Mouse (Mus musculus): ENCODE measurements around the gene Gpr55.
"Not testable (repeated sequence)": the region's sequence is repeated elsewhere in the genome, so short reads cannot be mapped to it uniquely, and the experiment has no call there.

Gpr55 gene

DNA sequence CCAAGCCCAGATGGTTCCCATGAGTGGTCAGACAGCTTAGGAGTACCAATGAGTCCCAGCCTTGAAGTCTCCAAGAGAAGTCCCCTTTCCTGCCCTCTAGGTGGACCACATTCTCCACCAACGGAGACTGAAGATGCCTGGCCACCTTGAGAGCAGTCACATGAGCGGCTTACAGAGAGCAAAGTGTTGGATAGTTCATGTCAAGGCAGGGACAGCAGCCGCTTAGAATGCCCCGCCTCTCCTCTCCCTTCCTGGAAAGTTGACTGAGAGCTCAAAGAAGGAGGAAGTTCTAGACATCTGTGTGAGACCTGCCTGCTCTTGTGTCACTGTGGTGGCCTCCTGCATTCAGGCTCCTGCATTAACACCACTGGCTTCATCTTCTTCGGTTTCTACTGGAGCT is at the start of gene Gpr55:
TSS of gene Gpr55 (minus strand) at position 135 of the 400 bp plus-strand sequence.
- no peak for DNase-seq (ENCODE audit: low read depth, low spot score)

GRCm38 (mm10) chr1:86007778-86008177 is 47.0 kb upstream of the Gpr55 start:
- peak; percentile 87 for DNase-seq (ENCODE audit: low read depth, low spot score)

DNA sequence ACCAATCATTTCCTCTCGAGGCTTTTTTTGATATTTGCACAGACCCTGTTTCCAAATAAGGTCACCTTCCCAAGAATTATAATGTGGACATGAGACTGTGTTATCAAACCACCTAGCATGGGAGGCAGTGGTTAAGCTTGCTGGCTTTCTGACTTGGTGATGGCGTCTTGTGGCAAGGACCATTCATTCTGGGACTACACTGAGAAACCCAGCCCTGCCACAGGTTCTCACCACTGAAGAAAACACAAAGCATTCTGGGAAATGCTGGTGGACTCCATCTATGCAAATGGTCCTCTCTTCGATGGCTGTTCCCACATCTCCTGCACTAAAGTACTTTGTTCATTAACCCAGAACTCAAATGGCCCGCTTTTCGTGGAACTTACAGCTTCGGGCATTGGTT is 45.2 kb upstream of the Gpr55 start:
- DNase-seq (ENCODE audit: low read depth, low spot score), result no peak

DNA sequence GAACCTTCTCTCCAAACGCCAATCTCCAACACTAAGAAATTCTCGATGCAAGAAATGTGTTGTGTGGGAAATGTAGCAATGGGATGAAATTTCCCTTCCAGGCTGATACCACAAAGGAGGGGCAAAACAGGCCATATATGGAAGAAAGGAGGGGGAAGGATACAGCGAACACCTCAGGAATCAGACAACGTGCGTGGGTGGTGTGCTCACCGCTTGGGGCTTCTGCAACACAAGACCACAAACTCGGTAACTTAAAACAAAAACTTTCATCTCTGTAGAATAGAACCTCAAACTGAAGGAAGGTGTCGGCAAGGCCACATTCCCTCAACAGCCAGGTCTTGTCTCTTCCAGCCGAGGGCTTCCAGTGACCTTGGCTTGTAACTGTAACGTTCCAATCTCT is 44.7 kb upstream of the Gpr55 start:
- no peak for DNase-seq (ENCODE audit: low read depth, low spot score)

GRCm38 (mm10) chr1:85999853-86000570 is 39.2 kb upstream of the Gpr55 start:
- DNase-seq (ENCODE audit: low read depth, low spot score), result no peak

DNA sequence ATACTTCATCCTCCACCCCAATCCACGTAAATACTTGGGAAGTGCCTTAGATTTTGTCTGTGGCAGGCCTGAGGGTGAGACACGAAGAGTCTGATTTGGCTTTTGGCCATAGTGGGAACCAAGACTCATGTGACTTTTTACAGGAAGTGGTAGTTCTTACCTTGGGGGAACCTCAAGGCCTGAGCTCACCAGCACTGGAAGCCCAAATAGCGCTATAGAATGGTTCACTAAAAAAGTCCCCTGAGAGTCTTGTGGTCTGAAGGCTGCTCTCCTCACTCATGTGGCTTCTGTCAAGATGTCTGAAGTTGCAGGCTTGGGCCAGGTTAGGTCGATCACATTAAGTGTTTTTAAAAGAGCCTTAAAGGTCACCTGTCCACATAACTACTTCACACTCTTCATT is 37.2 kb upstream of the Gpr55 start:
- no peak for DNase-seq (ENCODE audit: low read depth, low spot score)

DNA sequence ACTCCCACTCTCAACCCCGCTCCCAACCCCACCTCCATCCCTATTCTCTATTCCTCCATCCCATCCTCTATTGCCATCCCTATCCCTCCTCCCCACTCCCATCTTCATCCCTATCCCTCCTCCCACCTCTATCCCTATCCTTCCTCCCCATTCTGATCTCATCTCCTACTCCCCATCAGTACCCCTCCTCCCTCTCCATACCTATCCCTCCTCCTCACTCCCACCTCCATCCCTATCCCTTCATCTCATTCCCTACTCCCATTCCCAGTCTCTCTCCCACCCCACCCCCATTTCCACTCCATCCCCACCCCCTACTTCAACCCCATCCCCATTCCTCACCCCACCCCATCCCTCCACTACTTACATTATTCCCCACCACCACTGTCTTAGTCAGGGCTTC is 36.4 kb upstream of the Gpr55 start:
- DNase-seq (ENCODE audit: low read depth, low spot score), result no peak

GRCm38 (mm10) chr1:85993541-85993940 is 32.7 kb upstream of the Gpr55 start:
- no peak for DNase-seq (ENCODE audit: low read depth, low spot score)

GRCm38 (mm10) chr1:85992175-85992574 is 31.4 kb upstream of the Gpr55 start:
- DNase-seq (ENCODE audit: low read depth, low spot score), result no peak

DNA sequence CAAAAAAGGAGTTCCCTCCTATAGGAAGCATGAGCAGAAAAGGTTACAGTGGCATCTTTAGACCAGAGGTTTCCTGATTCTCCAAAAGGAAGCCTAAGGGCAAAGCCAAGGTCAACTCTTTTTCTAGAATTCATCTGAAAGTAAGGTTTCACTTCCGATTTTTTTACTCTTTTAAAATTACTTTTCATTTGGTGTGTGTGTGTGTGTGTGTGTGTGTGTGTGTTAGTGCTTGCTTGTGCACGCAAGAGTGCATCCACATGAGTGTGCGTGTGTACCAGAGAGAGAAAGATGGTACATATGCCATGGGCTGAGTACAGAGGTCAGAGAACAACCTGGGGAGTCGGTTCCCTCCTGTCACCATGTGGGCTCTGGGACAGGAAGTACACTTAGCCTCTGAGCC is 28.1 kb upstream of the Gpr55 start:
- DNase-seq (ENCODE audit: low read depth, low spot score), result not testable (repeated sequence)

DNA sequence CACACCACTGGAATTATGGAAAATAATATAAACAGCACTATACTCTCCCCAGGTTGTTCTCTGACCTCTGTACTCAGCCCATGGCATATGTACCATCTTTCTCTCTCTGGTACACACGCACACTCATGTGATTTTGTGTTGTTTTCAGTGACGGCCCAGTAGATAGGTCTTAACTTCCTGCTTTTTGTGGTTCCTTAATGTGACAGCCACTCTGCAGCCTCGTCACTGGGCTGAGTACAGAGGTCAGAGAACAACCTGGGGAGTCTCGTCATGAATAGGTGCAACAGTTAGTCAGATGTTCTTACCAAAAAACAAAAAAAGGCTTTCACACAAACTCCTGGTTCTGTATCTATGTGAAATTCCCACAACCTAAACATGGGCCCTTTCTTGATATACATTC is 27.5 kb upstream of the Gpr55 start:
- DNase-seq (ENCODE audit: low read depth, low spot score), result no peak

GRCm38 (mm10) chr1:85985784-85986183 is 25.0 kb upstream of the Gpr55 start:
- no peak for DNase-seq (ENCODE audit: low read depth, low spot score)

DNA sequence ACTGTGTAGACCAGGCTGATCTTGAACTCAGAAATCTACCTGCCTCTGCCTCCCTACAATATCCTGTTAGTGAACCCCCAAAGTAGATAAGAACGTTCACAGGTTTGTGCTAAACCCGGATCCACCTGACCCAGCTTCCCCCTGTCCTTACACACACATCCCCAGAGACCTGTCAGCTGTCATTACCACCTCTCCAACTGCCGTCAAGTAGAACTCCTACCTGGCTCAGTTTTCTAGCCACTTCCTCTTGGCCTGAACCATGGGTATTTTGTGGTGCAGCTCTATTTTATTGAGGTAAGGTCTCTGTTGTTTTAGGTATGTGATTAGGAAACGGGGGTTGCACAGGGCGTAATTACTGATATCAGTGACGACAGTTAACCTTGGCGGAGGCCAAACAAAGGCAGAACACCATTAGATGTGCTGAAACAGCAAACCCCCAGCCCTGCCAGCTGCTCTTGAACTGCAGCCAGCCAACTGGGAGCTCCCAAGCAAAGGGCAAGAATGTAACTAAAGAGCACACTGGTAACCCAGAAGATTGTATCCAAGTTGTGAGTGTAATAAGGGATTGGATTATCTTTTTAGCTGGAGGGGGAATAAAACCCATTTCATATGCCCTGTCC is 21.0 kb upstream of the Gpr55 start:
- no peak for DNase-seq (ENCODE audit: low read depth, low spot score)

DNA sequence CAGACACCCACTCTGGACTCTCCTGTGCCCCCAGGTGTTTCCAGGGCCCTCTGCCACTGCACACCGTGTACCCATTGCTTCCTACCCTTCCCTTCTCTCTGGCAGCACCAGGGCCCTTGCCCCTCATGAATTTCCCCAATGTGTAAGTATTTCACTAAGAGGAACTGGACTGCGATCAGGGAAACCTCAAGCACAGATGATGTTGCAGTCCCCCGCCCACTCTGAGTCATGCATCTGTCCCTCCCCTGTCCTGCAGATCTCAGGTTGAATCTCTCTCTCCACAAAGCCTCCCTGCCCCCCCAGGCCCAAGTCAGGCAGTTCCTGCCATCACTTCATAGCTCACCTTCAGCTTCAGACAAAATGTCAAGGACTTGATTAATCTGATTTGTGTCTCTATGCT is 16.9 kb upstream of the Gpr55 start:
- DNase-seq (ENCODE audit: low read depth, low spot score), result peak; percentile 28

DNA sequence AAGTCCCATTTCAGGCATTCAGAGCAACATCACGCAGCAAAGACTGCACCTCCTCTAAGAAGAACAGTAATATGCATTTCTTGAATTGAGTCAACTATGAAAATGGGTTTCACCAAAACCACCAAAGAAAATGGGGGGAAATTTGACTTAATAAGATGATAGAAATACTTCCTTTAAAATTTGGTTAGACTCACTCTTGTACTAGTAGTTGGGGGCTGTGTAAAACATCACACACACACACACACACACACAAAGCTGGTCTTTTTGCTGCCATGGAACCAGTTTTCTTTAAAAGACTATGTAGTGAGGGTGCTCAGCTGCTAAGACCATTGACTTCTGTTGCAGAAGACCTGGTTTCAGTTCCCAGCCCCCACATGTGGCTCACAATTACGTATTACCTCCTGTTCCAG is 12.7 kb upstream of the Gpr55 start:
- no peak for DNase-seq (ENCODE audit: low read depth, low spot score)

DNA sequence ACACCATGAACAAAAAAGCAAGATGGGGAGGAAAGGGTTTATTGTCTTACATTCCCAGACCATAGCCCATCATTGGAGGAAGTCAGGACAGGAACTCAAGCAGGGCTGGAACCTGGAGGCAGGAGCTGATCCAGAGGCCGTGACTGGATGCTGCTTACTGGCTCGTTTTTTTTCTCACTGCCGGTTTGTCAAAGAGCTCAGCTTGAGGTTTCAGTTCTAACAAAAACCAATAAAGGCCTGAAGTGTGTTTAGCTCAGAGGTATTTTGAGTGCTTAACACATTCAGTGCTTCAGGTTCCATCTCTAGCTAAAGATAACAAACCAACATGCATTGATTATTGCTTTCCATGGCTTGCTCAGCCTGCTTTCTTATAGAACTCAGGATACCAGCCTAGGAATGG is 11.5 kb upstream of the Gpr55 start:
- DNase-seq (ENCODE audit: low read depth, low spot score), result no peak

- DNase-seq (ENCODE audit: low read depth, low spot score), result no peak
Measured at GRCm38 (mm10) chr1:85971070-85971469, 10.3 kb upstream of the Gpr55 start.

DNA sequence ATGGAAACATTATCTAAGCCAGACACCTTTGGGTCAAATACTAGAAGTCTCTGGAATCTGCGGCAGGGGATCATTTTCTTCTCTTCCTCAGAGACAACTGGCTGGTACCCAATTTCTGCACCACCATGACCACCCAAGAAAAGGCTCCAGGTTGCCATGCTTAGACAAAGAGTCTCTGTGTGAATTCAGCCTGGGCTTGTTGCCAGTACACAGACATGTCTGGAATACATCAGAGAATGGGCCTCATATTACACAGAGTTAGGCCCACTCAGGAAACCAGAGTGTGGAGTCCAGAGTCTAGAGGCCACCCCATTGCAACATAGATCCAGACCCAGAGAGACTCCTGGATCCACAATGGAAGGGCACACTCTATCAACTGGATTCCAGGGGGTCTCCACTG is 8.7 kb upstream of the Gpr55 start:
- DNase-seq (ENCODE audit: low read depth, low spot score), result peak; percentile 30

DNA sequence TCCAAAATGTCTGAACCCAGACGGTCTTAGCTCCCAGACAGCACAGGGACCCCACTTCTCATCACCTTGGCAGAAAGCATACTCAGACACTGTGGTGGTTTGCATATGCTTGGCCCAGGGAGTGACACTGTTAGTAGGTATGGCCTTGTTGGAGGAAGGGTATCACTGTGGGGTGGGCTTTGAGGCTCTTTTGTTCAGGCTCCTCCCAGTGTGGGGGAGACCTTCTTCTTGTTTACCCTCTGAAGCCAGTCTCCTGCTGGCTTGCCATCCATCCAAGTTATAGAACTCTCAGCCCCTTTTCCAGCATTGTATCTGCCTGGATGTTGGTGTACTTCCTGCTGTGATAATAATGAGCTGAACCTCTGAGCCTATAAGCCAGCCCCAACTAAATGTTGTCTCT is 8.3 kb upstream of the Gpr55 start:
- DNase-seq (ENCODE audit: low read depth, low spot score), result no peak

- DNase-seq (ENCODE audit: low read depth, low spot score), result no peak
Measured at GRCm38 (mm10) chr1:85965856-85966255, 5.0 kb upstream of the Gpr55 start.

DNA sequence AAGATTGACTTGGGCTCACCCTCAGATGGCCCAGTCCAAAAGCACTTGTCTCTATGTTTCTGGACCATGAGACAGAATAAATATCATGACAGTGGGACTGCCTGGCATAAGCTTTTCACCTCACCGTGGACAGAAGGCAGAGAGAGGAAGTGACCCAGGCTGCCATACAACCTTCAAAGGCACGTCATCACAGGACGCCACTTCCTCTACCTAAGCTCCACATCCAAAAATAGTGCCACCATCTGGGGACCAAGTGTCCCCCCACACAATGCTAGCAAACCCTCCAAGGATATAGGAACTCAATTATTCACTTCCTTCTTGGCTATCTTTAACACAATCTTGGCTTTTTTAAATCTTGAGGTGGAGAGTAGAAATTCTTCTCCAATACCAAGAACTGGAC is 1.3 kb upstream of the Gpr55 start:
- no peak for DNase-seq (ENCODE audit: low read depth, low spot score)

GRCm38 (mm10) chr1:85959889-85960276 is 924 bp downstream of the Gpr55 start:
- DNase-seq (ENCODE audit: low read depth, low spot score), result no peak

GRCm38 (mm10) chr1:85959129-85959888 is 1.5 kb downstream of the Gpr55 start:
- no peak for DNase-seq (ENCODE audit: low read depth, low spot score)
